Mouse (Mus musculus): Measurements from ENCODE around the gene Armh3.

GRCm38 (mm10) chr19:45902390-45903035 is 95.8 kb downstream of the Armh3 start:
- TF ChIP-seq GATA1 (IDR thresholded peaks at IDR 0.05; ENCODE audit: borderline replicate concordance, low read length) (no peak), FLI1 (IDR thresholded peaks at IDR 0.05; ENCODE audit: low read length) (no peak)

Data from megakaryocyte, embryonic 14.5 days (primary cell).